Mouse (Mus musculus) stomach, postnatal 0 days (tissue): ENCODE measurements around the gene Cd300ld4. TPM values are rescaled to one million over a fixed set of nuclear protein-coding genes. Genes with fewer than 3 reads are reported as not detected.

ENCODE experiments used
- ATAC-seq: fragments of 200-750 bp; cut with Nextera tagmentation; 2 replicates; pipeline ENCODE4 v1.8.0; 2017; ENCODE audit not compliant: low FRiP score, low TSS enrichment
- DNase-seq: peaks from one replicate; pipeline ENCODE4 v3.0.0-alpha.2; 2016; ENCODE audit warnings: low spot score
- H3K27ac ChIP-seq: fragments of 300-500 bp; sonication (generic); replicated peaks from 2 replicates; pipeline ENCODE4 v1.5.1; 2014; ENCODE audit warnings: mild to moderate bottlenecking, control low read depth
- H3K27me3 ChIP-seq: fragments of 300-500 bp; sonication (generic); 2 replicates; pipeline ENCODE4 v1.6.1; 2014; ENCODE audit warnings: low read length; ENCODE audit not compliant: control insufficient read depth, insufficient read depth
- H3K36me3 ChIP-seq: fragments of 300-500 bp; sonication (generic); 2 replicates; pipeline ENCODE4 v1.6.1; 2014; ENCODE audit warnings: low read length, mixed read lengths; ENCODE audit not compliant: control insufficient read depth, insufficient read depth
- H3K4me1 ChIP-seq: fragments of 300-500 bp; sonication (generic); replicated peaks from 2 replicates; pipeline ENCODE4 v1.6.1; 2014; ENCODE audit warnings: antibody characterized with exemption; ENCODE audit not compliant: control insufficient read depth, insufficient read depth
- H3K4me2 ChIP-seq: fragments of 300-500 bp; sonication (generic); replicated peaks from 2 replicates; pipeline ENCODE4 v1.6.1; 2014; ENCODE audit warnings: low read depth, mild to moderate bottlenecking, control low read depth, moderate library complexity
- H3K4me3 ChIP-seq: fragments of 300-500 bp; sonication (generic); 2 replicates; pipeline ENCODE4 v1.5.1; 2014; ENCODE audit warnings: low read depth, low read length, control low read depth
- H3K9ac ChIP-seq: fragments of 300-500 bp; sonication (generic); 2 replicates; pipeline ENCODE4 v1.6.1; 2014; ENCODE audit warnings: mild to moderate bottlenecking, low read length, control low read depth, mixed read lengths
- H3K9me3 ChIP-seq: fragments of 300-500 bp; sonication (generic); 2 replicates; pipeline ENCODE4 v1.6.1; 2016; ENCODE audit warnings: low read length; ENCODE audit not compliant: control insufficient read depth
- CTCF ChIP-seq: IDR thresholded peaks from 2 replicates; pipeline ENCODE4 v1.5.1; 2016; ENCODE audit warnings: antibody characterized with exemption, low read depth, mild to moderate bottlenecking, moderate library complexity
- EP300 ChIP-seq: optimal IDR thresholded peaks from 2 replicates; pipeline ENCODE3; 2016; ENCODE audit warnings: antibody characterized with exemption
- WGBS: fragments of 180-500 bp; shearing (Covaris S2); extraction: QIAGEN DNeasy Blood & Tissue Kit; methylation state at CpG from one replicate; pipeline ENCODE4 v1.1.7; 2014; 5-methylcytosine and 5-hydroxymethylcytosine counted together
- polyA plus RNA-seq: library from polyadenylated mRNA; unstranded; fragments of >200 nt; fragmentation: Nextera tagmentation; extraction: Ambion mirVana; gene quantifications from 2 replicates; pipeline ENCODE4 v1.2.1, GENCODE M21; 2015

Cd300ld4 gene
- polyA plus RNA-seq, 1 experiment from 2014 or later, result not detected

DNA sequence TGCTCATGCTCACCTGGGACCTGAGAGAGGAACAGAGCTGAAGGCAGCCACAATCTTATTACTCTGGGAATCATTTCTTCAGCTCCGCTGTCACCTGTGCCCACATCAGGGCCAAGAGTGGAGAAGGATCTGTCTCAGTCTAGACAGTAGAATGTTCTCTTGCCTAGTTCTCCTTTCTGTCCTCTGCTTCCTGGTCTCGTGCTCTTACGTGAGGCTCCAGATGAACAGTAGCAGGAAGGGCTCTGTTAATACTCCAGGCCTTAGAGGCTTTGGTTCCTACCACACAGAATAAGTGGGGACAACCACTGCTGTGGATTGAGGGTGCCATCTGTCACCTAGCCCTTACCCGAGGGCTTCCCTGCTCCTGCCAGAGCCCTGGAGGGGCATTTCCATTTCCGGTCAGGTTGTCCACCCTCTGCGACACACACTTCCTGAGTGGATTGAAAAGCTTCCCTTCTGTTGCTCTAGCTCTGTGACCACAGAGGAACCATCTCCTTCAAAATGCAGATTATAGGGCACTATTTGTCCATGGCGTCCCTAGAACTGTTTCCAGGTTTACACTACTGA lies 25.3 kb downstream of the Cd300ld4 start, which contains the start of gene Cd300c2:
Cd300c2 (minus strand) TSS at position 407 of the 567 bp plus-strand sequence.
- H3K36me3 ChIP-seq, result no peaks in the 10 kb centered on the region
- DNase-seq, result no peak
- 70% methylated on average over 7 of the region's 7 CpGs for WGBS
- H3K9ac ChIP-seq, result no peak within 1 kb of the TSS
- no peak within 1 kb of the TSS for H3K4me3 ChIP-seq
- H3K9me3 ChIP-seq, result no peaks in the 10 kb centered on the region
- TF ChIP-seq CTCF, result no peak
- no peak for TF ChIP-seq EP300
- H3K27ac ChIP-seq, result no peak within 1 kb of the TSS
- no peaks in the 10 kb centered on the region for H3K4me1 ChIP-seq
- H3K27me3 ChIP-seq, result no peaks in the 10 kb centered on the region
- H3K4me2 ChIP-seq, result no peak within 1 kb of the TSS
- ATAC-seq, result no peak

DNA sequence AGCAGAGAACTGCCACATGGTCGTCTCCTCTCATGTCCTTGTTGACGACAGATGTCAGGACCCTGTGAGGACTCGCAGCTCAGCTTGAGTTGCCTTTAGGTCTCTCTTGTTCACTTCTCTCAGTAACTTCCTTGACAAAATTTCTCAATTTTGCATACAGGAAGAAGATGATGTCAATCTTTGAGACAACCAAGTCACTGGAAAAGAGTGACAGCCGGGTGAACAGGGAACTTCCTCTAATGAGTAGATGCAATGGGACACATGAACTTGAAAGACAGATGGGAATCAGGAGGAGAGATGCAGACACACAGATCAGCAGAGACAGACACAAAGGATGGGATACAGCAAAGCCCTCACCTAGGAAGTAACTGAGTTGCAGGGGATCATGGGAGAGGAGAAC lies 37.0 kb downstream of the Cd300ld4 start, which contains the start of gene Cd300ld:
Cd300ld (minus strand) TSS at position 130 of the 400 bp plus-strand sequence.
- ATAC-seq (no peak), DNase-seq (no peak)
- Histone ChIP-seq H3K27me3 (no peaks in the 10 kb centered on the region), H3K9me3 (no peaks in the 10 kb centered on the region), H3K4me2 (no peak within 1 kb of the TSS), H3K36me3 (no peaks in the 10 kb centered on the region), H3K9ac (no peak within 1 kb of the TSS), H3K4me3 (no peak within 1 kb of the TSS), H3K4me1 (no peaks in the 10 kb centered on the region), H3K27ac (no peak within 1 kb of the TSS)
- no peak for TF ChIP-seq EP300
- no peak for TF ChIP-seq CTCF
- 68% methylated on average over 4 of the region's 4 CpGs for WGBS

DNA sequence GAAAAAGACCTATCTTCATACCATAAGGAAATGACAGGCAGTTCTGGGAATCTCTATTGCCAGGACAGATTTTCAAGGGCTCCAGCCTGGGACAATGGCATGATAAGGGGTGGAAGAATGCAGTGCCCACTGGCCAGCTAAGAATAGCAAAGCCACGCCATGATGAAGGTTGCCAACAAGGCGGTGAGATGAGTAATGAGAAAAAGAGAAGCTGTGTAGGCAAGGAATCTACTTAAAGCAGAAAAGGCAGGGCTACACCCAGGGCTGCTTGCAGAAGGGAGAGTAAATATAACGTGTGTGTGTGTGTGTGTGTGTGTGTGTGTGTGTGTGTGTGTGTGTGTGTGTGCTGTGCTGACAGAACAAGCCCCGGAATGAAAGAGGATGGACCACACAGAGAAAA lies 44.9 kb downstream of the Cd300ld4 start:
- TF ChIP-seq EP300 (no peak), CTCF (no peak)
- no peaks in the 10 kb centered on the region for H3K27me3 ChIP-seq
- H3K4me2 ChIP-seq, result no peak overlapping the region
- no peak for ATAC-seq
- 45% methylated on average over 4 of the region's 4 CpGs for WGBS
- no peaks in the 10 kb centered on the region for H3K9me3 ChIP-seq
- DNase-seq, result no peak
- H3K4me1 ChIP-seq, result no peaks in the 10 kb centered on the region
- no peak overlapping the region for H3K27ac ChIP-seq
- no peaks in the 10 kb centered on the region for H3K36me3 ChIP-seq
- H3K4me3 ChIP-seq, result no peak overlapping the region
- H3K9ac ChIP-seq, result no peak overlapping the region

DNA sequence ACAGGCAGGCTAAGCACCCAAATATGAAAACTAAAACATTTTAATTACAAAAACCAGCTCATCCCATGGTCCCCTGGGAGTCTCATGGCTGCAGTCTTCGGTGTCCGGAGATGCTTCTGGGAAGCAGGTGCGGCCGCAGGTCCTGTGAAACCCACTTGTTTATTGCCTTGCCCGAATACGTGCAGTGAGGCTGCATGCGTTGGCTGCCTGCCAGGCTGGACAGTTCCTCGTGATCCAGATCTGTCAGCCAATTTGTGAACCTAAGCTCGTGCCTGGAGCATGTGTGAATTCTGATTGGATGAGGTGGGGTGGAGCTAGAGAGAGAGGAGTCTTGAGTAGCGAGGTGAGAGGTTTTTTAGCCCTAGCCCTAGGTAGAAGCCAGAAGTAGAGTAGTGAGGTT lies 54.1 kb downstream of the Cd300ld4 start:
- no peaks in the 10 kb centered on the region for H3K27me3 ChIP-seq
- H3K4me2 ChIP-seq, result no peak overlapping the region
- H3K27ac ChIP-seq, result no peak overlapping the region
- TF ChIP-seq CTCF (no peak), EP300 (no peak)
- ATAC-seq, result no peak
- H3K9me3 ChIP-seq, result no peaks in the 10 kb centered on the region
- H3K4me3 ChIP-seq, result no peak overlapping the region
- no peak for DNase-seq
- H3K36me3 ChIP-seq, result no peaks in the 10 kb centered on the region
- 71% methylated on average over 10 of the region's 10 CpGs for WGBS
- H3K9ac ChIP-seq, result no peak overlapping the region
- H3K4me1 ChIP-seq, result no peaks in the 10 kb centered on the region

Other genes starting within 250 kb of the Cd300ld4 start
- 0.44 and 0.74 TPM in 2 replicates for gene Btbd17, start 231.1 kb downstream of the Cd300ld4 start, polyA plus RNA-seq
- 0.08 TPM in 1 of 2 replicates, not detected in the other for gene Gpr142, start 228.1 kb downstream of the Cd300ld4 start, polyA plus RNA-seq
- gene Gprc5c, start 175.9 kb downstream of the Cd300ld4 start, polyA plus RNA-seq, result 10.8 and 11.2 TPM in 2 replicates
- 1.5 and 2.1 TPM in 2 replicates for gene Cd300a, start 137.0 kb downstream of the Cd300ld4 start, polyA plus RNA-seq
- gene Cd300lb, start 92.6 kb downstream of the Cd300ld4 start, polyA plus RNA-seq, result 0.12 TPM in 2 replicates
- not detected in 2 replicates for gene Cd300c, start 57.9 kb downstream of the Cd300ld4 start, polyA plus RNA-seq
- gene Cd300ld, start 37.1 kb downstream of the Cd300ld4 start, polyA plus RNA-seq, result 0.10 and 0.17 TPM in 2 replicates
- gene Cd300c2, start 25.1 kb downstream of the Cd300ld4 start, polyA plus RNA-seq, result 3.2 and 4.1 TPM in 2 replicates
- not detected in 2 replicates for gene Cd300ld2, start 10.8 kb downstream of the Cd300ld4 start, polyA plus RNA-seq
- not detected in 2 replicates for gene Cd300ld5, start 10.8 kb upstream of the Cd300ld4 start, polyA plus RNA-seq
- not detected in 2 replicates for gene Cd300ld3, start 21.4 kb upstream of the Cd300ld4 start, polyA plus RNA-seq
- gene Cd300e, start 35.2 kb upstream of the Cd300ld4 start, polyA plus RNA-seq, result 0.07 TPM in 1 of 2 replicates, not detected in the other
- gene Rab37, start 64.4 kb upstream of the Cd300ld4 start, polyA plus RNA-seq, result 1.7 TPM in 2 replicates
- 0.36 and 0.47 TPM in 2 replicates for gene Cd300lf, start 107.0 kb upstream of the Cd300ld4 start, polyA plus RNA-seq
- 104 and 109 TPM in 2 replicates for gene Slc9a3r1, start 136.3 kb upstream of the Cd300ld4 start, polyA plus RNA-seq
- gene Tmem104, start 160.5 kb upstream of the Cd300ld4 start, polyA plus RNA-seq, result 6.3 and 8.2 TPM in 2 replicates
- gene Nat9, start 160.8 kb upstream of the Cd300ld4 start, polyA plus RNA-seq, result 17.7 and 18.1 TPM in 2 replicates
- not detected in 2 replicates for gene Grin2c, start 240.2 kb upstream of the Cd300ld4 start, polyA plus RNA-seq